Comparison of ENCODE assay signal across 8 mouse cellular contexts in the genomic region with DNA sequence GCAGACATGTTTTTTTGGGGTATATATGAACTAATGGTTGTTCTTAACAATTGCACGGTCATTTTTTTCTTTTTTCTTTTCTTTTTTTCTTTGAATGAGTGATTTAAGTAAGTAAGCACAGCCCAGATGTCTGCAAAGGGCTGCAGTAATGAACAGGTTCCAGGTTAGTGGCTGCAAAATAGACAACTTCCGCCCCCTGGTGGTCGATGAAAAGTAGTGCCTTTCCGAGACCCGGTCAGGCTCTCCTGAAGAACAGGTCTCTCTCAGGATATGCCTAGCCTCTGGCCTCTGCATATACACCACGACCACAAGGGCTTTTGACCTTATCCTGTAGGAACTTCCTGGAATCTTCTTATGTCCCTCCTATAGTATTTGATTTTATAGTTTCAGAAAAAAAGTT. TPM values are rescaled to one million over a fixed set of nuclear protein-coding genes. Genes with fewer than 3 reads are reported as not detected.
DNase-seq lines count a peak whose midpoint lies in the region; ATAC-seq lines count a peak whose summit lies in the region.

No protein-coding gene starts in this region.

- no peak for ATAC-seq in monocyte, adult 5-6 weeks (replicated peaks; ENCODE audit: insufficient number of reproducible peaks, low FRiP score, low TSS enrichment, poor library complexity, severe bottlenecking)

- intact Hi-C loops in left cerebral cortex, postnatal 14 days (cut with DNase I): loop anchor here (1.0 to 10.0 kb wide), 3 partner anchors 198 to 485 kb away; partner anchors contain the start of gene Anxa8

- DNase-seq in adipocyte (ENCODE audit: low spot score): peak; percentile 90
- peak; percentile 93 to 94 for DNase-seq in cerebellum, postnatal 14 days
- peak; percentile 36 to 75 for DNase-seq in frontal cortex, postnatal 14 days (ENCODE audit: low spot score in 2 of 2)
- DNase-seq in induced T-regulatory cell, adult 2 months (ENCODE audit: low read depth): peak; percentile 77
- DNase-seq in left cerebral cortex, postnatal 14 days (ENCODE audit: low spot score in 2 of 2): peak; percentile 73 to 83
- peak; percentile 82 for DNase-seq in mesoderm, embryonic 11.5 days (ENCODE audit: low read depth, low spot score)
- DNase-seq in right cerebral cortex, postnatal 4 days: peak; percentile 91

RNA-seq across cellular contexts. Expression of gene Ldb3, which starts 18.2 kb away (rescaled TPM):
- 1 to 10 TPM; 1.3 to 1.6 TPM for total RNA-seq in left cerebral cortex, postnatal 14 days (2021)
- total RNA-seq in monocyte, adult 5-6 weeks (2017): not detected in 3 replicates

RNA-seq across cellular contexts. Expression of gene Opn4, which starts 29.6 kb away (rescaled TPM):
- not detected for total RNA-seq in left cerebral cortex, postnatal 14 days (2021)
- total RNA-seq in monocyte, adult 5-6 weeks (2017): not detected in 3 replicates

RNA-seq across cellular contexts. Expression of gene 9230112D13Rik, which starts 47.7 kb away (rescaled TPM):
- not detected for total RNA-seq in left cerebral cortex, postnatal 14 days (2021)
- total RNA-seq in monocyte, adult 5-6 weeks (2017): not detected in 3 replicates
